Mouse (Mus musculus) urinary bladder, postnatal 14 days (tissue): ENCODE data around the gene Lpcat3.
"Not testable (repeated sequence)": the region's sequence is repeated elsewhere in the genome, so short reads cannot be mapped to it uniquely, and the experiment has no call there.

Experiments used
- DNase-seq: peaks from one replicate; pipeline ENCODE4 v3.0.0; 2021; ENCODE audit warnings: low spot score

Lpcat3 gene

GRCm38 (mm10) chr6:124662477-124663423 is at the start of gene Lpcat3:
Gene Lpcat3, plus strand, starts transcription at chr6:124663027.
- DNase-seq, result peak; percentile 100

GRCm38 (mm10) chr6:124625612-124626011 is 37.2 kb upstream of the Lpcat3 start:
- no peak for DNase-seq

- not testable (repeated sequence) for DNase-seq
Observed at GRCm38 (mm10) chr6:124626184-124626583, 36.6 kb upstream of the Lpcat3 start.

GRCm38 (mm10) chr6:124630763-124631162 is 32.1 kb upstream of the Lpcat3 start:
- no peak for DNase-seq

- DNase-seq, result not testable (repeated sequence)
Observed at GRCm38 (mm10) chr6:124635985-124636384, 26.8 kb upstream of the Lpcat3 start, which contains the start of gene C1s2. Gene C1s2, minus strand, starts transcription at chr6:124636085.

- not testable (repeated sequence) for DNase-seq
Observed at GRCm38 (mm10) chr6:124636858-124637460, 25.9 kb upstream of the Lpcat3 start.

GRCm38 (mm10) chr6:124640041-124640440 is 22.8 kb upstream of the Lpcat3 start:
- no peak for DNase-seq

- peak; percentile 80 for DNase-seq
Observed at GRCm38 (mm10) chr6:124640997-124641396, 21.8 kb upstream of the Lpcat3 start.

- DNase-seq, result no peak
Observed at GRCm38 (mm10) chr6:124646394-124646793, 16.4 kb upstream of the Lpcat3 start.

GRCm38 (mm10) chr6:124655893-124656292 is 6.9 kb upstream of the Lpcat3 start:
- DNase-seq, result no peak

GRCm38 (mm10) chr6:124658067-124658466 is 4.8 kb upstream of the Lpcat3 start:
- no peak for DNase-seq

GRCm38 (mm10) chr6:124661156-124661806 is 1.5 kb upstream of the Lpcat3 start:
- DNase-seq, result no peak

- DNase-seq, result no peak
Observed at GRCm38 (mm10) chr6:124661995-124662394, 832 bp upstream of the Lpcat3 start.

GRCm38 (mm10) chr6:124663424-124663795 is 583 bp downstream of the Lpcat3 start:
- DNase-seq, result no peak

GRCm38 (mm10) chr6:124664256-124664655 is 1.4 kb downstream of the Lpcat3 start:
- DNase-seq, result no peak

- DNase-seq, result no peak
Observed at GRCm38 (mm10) chr6:124665011-124665410, 2.2 kb downstream of the Lpcat3 start.

- no peak for DNase-seq
Observed at GRCm38 (mm10) chr6:124669234-124669859, 6.5 kb downstream of the Lpcat3 start.

GRCm38 (mm10) chr6:124670281-124670900 is 7.6 kb downstream of the Lpcat3 start:
- no peak for DNase-seq

GRCm38 (mm10) chr6:124672100-124672499 is 9.3 kb downstream of the Lpcat3 start:
- DNase-seq, result no peak

GRCm38 (mm10) chr6:124673619-124674018 is 10.8 kb downstream of the Lpcat3 start:
- no peak for DNase-seq

- DNase-seq, result no peak
Observed at GRCm38 (mm10) chr6:124674591-124674990, 11.8 kb downstream of the Lpcat3 start.

GRCm38 (mm10) chr6:124676171-124676570 is 13.3 kb downstream of the Lpcat3 start:
- no peak for DNase-seq
